Mouse (Mus musculus): ENCODE measurements around the gene Vps37c. TPM values are rescaled to one million over a fixed set of nuclear protein-coding genes. Genes with fewer than 3 reads are reported as not detected.

Vps37c gene
- 10 to 100 TPM; 18.9 to 21.5 TPM for total RNA-seq (2021)
- long read RNA-seq, experiment 1, transcript Vps37c-201 (5 exons, 2,686 nt) = major isoform, 6 of 34 reads
- long read RNA-seq, experiment 1, partial matches to known transcripts = 1 of 34 reads
- long read RNA-seq, experiment 1, other reads (novel, unspliced or antisense) = 25 of 34 reads
- long read RNA-seq, experiment 2, transcript Vps37c-201 (5 exons, 2,686 nt) = major isoform, 31 of 46 reads
- long read RNA-seq, experiment 2, partial matches to known transcripts = 1 of 46 reads
- long read RNA-seq, experiment 2, other reads (novel, unspliced or antisense) = 10 of 46 reads

- peak; percentile 99 for DNase-seq
These were observed at the start of gene Vps37c for GRCm38 (mm10) chr19:10688537-10689352. Gene Vps37c (plus strand): TSS chr19:10688735.

GRCm38 (mm10) chr19:10640080-10640479, 48.5 kb upstream of the Vps37c start:
- DNase-seq = no peak

- no peak for DNase-seq
These were observed 47.8 kb upstream of the Vps37c start for GRCm38 (mm10) chr19:10640589-10641378.

GRCm38 (mm10) chr19:10645616-10646015, 42.9 kb upstream of the Vps37c start:
- peak; percentile 38 for DNase-seq

- DNase-seq = no peak
These were observed 40.4 kb upstream of the Vps37c start for GRCm38 (mm10) chr19:10648156-10648555.

- no peak for DNase-seq
These were observed 32.5 kb upstream of the Vps37c start for GRCm38 (mm10) chr19:10656058-10656457.

GRCm38 (mm10) chr19:10657742-10658141, 30.8 kb upstream of the Vps37c start:
- no peak for DNase-seq

- no peak for DNase-seq
These were observed 30.1 kb upstream of the Vps37c start for GRCm38 (mm10) chr19:10658406-10658805.

GRCm38 (mm10) chr19:10661373-10661772, 27.2 kb upstream of the Vps37c start:
- no peak for DNase-seq

DNA sequence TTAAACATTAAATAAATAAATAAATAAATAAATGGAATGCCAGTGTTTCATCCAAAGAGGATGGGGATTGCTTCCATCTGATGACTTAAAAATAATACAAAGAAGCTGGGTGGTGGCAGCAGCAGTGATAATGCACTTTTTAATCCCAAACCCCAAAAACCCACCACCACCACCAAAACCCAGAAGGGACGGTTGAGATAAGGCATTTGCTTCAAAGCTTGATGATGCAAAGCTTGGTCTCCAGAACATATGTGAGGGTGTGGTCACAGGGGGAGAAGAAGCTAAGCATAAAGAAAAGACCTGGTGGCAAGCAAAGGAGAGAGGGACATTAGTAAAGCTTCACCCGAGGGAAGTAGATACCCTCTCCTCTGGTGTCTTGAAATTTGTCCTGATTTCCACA, 26.6 kb upstream of the Vps37c start:
- DNase-seq = no peak

DNA sequence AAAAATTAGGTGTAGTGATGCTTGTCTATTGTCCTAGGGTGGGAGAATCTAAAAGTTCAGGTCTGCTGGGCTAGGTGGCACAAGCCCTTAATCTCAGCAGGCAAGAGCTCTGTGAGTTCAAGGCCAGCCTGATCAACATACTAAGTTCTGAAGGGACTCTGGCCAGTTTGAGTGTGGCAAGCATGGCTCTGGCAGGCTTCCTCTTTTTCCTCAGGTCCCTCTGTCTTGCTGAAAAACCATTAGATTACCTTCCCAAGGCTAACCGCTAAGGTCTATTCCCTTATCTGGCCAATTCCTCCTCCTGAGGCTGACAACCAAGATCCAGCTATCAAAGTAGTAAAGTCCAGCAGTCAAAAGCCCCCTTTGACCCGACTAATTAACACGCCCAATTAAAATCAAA, 25.9 kb upstream of the Vps37c start:
- DNase-seq = no peak

DNA sequence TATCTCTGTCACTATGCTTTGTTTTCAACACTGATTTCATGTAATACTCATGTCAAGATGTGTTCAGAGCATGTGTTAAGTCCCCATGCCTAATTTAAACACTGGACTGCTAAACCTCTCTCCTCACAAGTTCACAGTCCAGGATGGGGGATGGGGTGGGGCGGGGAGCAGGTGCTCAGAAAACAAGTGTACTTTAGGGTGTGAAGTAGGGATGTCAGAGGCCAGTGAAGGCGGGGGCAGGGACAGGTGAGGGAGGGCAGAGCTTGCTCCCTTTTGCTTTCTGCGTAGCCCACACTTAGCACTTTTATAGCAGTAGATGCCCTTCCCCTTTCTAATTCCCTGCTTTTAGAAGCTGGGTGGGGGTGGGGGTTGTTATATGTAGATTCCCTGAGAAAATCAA, 23.4 kb upstream of the Vps37c start:
- no peak for DNase-seq

- peak; percentile 78 for DNase-seq
These were observed 23.0 kb upstream of the Vps37c start for GRCm38 (mm10) chr19:10665499-10665898.

GRCm38 (mm10) chr19:10671319-10671718, 17.2 kb upstream of the Vps37c start:
- DNase-seq = no peak

DNA sequence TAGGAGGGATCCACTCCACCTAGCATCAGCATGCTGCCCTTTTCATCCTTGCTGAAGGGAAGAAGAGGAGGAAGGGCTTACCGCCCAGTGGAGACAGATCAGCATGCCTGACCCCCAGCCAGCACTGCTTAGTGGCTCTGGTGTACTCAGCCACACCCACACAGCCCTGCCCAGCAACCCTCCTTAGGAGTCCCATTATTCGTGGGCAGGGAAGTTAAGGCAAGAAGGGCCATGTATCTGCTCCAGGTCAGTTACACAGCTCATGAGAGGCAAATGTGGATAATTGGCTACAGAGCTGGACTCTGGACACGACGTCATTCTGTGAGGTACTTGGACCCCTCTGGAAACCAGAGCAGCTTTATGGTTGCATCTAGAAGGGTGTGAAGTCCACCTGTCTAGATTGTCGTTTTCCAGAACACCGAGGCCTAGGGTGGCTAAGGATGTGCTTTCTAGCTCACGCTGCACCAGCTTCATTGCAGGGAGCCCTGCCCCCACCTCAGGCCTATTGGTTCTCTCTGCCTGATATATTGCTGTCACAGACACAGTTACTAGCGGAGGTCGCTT, 16.6 kb upstream of the Vps37c start:
- no peak for DNase-seq

- no peak for DNase-seq
These were observed 15.3 kb upstream of the Vps37c start for GRCm38 (mm10) chr19:10673275-10673674.

- no peak for DNase-seq
These were observed 11.9 kb upstream of the Vps37c start for GRCm38 (mm10) chr19:10676656-10677055.

- peak; percentile 91 for DNase-seq
These were observed 10.4 kb upstream of the Vps37c start, which contains the start of gene Pga5 for GRCm38 (mm10) chr19:10677915-10678771. Gene Pga5 (minus strand): TSS chr19:10678071.

DNA sequence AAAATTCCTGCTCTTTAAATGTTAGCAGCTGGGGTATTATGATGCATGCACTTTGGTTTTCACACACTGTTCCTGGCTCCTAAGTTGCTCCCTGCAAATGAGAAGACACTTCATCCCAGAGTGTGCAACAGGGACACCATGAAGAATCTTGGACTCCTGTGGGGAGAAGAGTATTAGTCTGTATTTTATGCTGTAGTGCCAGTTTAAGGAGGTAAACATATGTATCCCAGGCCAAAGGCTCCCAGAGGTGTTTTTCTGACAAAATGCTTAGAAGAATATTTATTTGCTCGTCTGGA, 9.8 kb upstream of the Vps37c start:
- DNase-seq = no peak

DNA sequence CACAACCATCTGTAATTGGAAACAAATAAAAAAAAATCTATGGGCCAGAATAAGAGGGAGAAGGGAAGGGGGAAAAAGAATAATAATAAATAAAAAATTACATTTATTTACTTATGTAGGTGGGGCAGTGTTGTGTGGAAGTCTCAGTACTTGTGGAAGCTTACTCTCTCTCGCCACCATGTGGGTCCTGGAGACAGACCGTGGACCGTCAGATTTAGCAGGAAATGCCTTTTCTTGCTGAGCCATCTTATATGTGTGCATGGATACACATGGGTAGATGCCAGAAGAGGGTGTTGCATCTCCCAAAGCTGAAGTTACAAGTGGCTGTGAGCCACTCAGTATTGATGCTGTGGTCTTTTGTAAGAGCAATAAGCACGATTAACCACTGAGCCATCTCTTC, 7.0 kb upstream of the Vps37c start:
- DNase-seq = no peak

- no peak for DNase-seq
These were observed 3.5 kb upstream of the Vps37c start for GRCm38 (mm10) chr19:10685081-10685480.

DNA sequence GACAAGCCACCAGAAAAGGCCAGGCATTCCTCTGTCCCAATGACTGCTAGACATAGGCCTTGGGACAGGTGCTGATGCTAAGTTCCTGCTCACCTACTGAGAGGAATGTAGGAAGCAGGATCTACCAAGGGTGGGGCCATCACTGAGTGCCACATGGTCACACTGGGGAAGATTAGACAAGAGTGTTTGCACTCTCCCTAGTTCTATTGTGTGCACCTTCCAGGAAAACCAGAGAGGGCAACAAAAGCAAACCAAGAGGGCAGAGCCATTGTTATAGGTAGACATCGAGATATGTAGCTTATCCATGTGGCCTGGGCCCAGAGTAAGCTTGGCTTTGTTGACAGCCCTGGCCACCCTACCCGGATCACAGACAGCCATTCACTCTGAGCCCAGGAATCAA, 2.8 kb upstream of the Vps37c start:
- no peak for DNase-seq
